Mouse (Mus musculus): Measurements from ENCODE around the gene Foxk1. TPM values are rescaled to one million over a fixed set of nuclear protein-coding genes. Genes with fewer than 3 reads are reported as not detected.

Foxk1 gene
- polyA plus RNA-seq, 1 experiment from 2014 or later = 6.5 TPM

DNA sequence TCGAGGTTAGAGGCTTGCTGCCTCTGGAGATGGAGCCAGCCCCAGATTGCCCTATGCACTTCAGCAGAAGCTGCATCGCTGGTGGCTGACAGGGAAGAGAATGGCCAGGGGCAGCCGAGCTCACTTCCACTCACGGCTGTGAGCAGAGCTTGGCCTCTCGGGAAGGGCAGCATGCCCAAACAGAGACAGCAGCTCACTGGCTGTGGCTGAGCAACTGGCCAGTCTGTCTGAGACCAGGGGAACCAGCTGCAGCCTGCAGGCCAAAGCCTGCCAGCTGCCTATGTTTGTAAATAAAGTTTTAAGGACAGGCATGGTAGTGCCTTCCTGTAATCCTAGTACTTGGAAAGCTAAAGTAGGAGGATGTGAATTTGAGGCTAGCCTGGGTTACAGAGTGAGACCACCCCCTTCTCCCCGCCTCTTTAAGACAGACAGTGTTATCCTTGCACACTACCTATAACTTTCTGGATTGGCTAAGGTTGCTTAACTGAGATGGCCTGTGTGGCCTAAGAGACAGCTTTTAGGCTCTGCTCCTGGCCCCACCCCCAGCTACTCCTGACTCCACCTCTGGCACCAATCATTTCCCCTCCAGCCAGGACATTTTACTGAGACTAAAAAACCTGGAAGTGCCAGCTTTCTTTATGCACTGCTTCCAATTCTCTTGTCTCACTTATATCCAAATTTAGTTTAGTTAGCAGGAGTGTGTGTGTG, 11.5 kb downstream of the Foxk1 start:
- ATAC-seq (ENCODE audit: low FRiP score, low TSS enrichment) = no peak
- H3K9me3 ChIP-seq (ENCODE audit: control insufficient read depth, low read length) = no peaks in the 10 kb centered on the region
- WGBS = 59% methylated on average over 6 of the region's 6 CpGs
- peaks cover 51% of the 10 kb centered on the region for H3K4me1 ChIP-seq (ENCODE audit: control insufficient read depth, insufficient read depth, low read length)
- no peaks in the 10 kb centered on the region for H3K36me3 ChIP-seq (ENCODE audit: control insufficient read depth, insufficient read depth, low read length)
- no peak overlapping the region for H3K4me3 ChIP-seq (ENCODE audit: low read length)
- no peak overlapping the region for H3K9ac ChIP-seq (ENCODE audit: low read depth, low read length)
- H3K4me2 ChIP-seq (replicated peaks; ENCODE audit: low read depth, low read length) = no peak overlapping the region
- H3K27ac ChIP-seq (ENCODE audit: low read depth, low read length) = no peak overlapping the region
- no peaks in the 10 kb centered on the region for H3K27me3 ChIP-seq (ENCODE audit: control insufficient read depth, insufficient read depth, low read length)

DNA sequence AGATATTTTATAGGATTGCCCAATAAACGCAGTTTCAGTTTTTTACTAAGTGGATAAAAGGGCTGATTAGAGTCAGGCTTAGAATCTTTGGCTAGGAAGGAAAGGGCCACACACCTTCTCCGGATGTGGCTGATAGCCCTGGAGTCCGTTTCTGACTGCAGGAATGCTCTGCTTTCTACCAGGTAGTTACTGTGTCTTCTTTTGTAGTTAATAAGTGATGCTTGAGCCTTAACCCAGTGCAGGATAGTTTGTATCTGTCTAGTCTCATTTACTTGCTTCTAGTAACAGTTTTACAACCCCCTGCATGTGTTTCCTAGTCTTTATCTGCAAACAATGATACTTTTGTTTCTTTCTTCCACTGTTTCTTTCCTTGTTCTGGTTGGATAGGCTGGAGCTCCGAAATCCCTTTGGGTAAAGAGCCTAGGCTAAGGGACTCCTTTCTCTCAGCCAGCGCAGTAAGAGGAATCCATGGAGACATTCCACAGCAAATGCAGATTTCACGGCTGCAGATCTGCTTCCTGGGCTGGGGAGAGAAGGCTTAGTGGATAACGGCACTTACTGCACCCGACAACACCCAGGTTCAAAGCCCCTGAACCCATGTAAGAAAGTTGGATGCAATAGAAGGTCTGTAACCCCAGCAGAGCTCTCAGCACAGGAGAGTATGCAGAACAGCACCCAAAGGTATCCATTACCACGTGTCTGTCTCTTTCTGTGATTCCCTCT, 12.6 kb downstream of the Foxk1 start:
- Histone ChIP-seq H3K27me3 (ENCODE audit: control insufficient read depth, insufficient read depth, low read length) (no peaks in the 10 kb centered on the region), H3K9me3 (ENCODE audit: control insufficient read depth, low read length) (no peaks in the 10 kb centered on the region), H3K36me3 (ENCODE audit: control insufficient read depth, insufficient read depth, low read length) (no peaks in the 10 kb centered on the region), H3K27ac (ENCODE audit: low read depth, low read length) (peak overlapping the region; percentile 37; the same call in 1 of the 2 replicates), H3K4me2 (replicated peaks; ENCODE audit: low read depth, low read length) (no peak overlapping the region), H3K9ac (ENCODE audit: low read depth, low read length) (0 out of 2 replicates have a peak overlapping the region, but pooled peaks have one; percentile 31), H3K4me1 (ENCODE audit: control insufficient read depth, insufficient read depth, low read length) (peaks cover 51% of the 10 kb centered on the region), H3K4me3 (ENCODE audit: low read length) (no peak overlapping the region)
- ATAC-seq (ENCODE audit: low FRiP score, low TSS enrichment) = no peak
- 50% methylated on average over 9 of the region's 9 CpGs for WGBS

DNA sequence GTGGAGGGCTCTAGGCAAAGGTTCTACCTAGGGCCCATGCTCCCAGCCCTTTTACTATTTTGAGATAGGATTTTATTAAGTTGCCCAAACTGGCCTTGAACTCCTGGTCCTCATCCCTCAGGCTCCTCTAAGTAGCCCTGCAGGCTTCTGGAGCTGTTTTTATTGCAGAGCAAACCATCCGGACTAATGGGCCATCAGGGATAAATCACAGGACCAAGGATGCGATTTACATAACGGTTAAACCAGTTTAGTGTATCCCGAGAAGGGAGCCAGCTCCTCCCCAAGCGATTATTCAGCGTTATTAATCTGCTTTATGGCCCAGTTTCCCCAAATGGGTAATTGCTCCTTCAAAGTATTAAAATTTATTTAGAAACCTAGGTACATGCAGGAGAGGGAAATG, 14.1 kb downstream of the Foxk1 start:
- ATAC-seq (ENCODE audit: low FRiP score, low TSS enrichment) = no peak
- Histone ChIP-seq H3K9me3 (ENCODE audit: control insufficient read depth, low read length) (no peaks in the 10 kb centered on the region), H3K4me3 (ENCODE audit: low read length) (no peak overlapping the region), H3K27ac (ENCODE audit: low read depth, low read length) (peak overlapping the region; percentile 24; the same call in 1 of the 2 replicates), H3K27me3 (ENCODE audit: control insufficient read depth, insufficient read depth, low read length) (no peaks in the 10 kb centered on the region), H3K36me3 (ENCODE audit: control insufficient read depth, insufficient read depth, low read length) (peaks cover 11% of the 10 kb centered on the region; the same call in 1 of the 2 replicates), H3K4me2 (replicated peaks; ENCODE audit: low read depth, low read length) (no peak overlapping the region), H3K9ac (ENCODE audit: low read depth, low read length) (no peak overlapping the region), H3K4me1 (ENCODE audit: control insufficient read depth, insufficient read depth, low read length) (peaks cover 46% of the 10 kb centered on the region)
- WGBS = 24% methylated on average over 6 of the region's 6 CpGs

DNA sequence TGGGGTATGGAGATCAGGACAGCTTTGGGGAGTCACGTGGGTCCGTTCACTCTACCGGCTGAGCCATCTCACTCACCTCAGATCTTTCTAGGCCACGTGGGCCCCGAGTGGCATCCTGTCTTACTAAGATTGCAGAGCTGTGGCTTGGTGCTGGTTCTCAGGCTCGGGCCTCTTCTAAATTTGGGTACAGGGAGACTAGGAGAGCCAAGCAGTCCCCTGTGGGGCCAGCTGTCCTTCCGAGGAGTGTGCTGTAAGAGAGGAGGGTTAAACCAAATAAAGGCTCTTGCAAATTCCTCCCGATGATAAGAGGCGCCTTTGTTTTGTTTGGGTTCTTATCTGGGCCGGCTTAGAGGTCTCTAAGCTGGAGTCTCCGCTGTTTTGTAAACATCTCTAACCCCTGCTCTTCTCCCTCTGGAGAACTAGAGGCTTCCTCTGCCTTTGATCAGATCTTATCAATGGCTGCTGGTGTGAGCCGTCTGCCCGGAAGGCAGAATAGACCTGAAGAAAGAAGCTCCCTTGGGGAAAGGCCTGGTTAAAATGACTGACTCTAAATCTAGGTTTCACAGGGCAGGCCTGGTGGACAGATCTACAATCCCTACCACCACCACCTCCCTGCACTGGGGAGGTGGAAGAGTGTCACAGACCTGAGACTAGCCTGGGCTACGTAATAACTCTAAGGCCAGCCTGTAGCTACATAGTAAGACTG, 14.9 kb downstream of the Foxk1 start:
- ATAC-seq (ENCODE audit: low FRiP score, low TSS enrichment) = no peak
- no peaks in the 10 kb centered on the region for H3K27me3 ChIP-seq (ENCODE audit: control insufficient read depth, insufficient read depth, low read length)
- no peak overlapping the region for H3K4me3 ChIP-seq (ENCODE audit: low read length)
- H3K36me3 ChIP-seq (ENCODE audit: control insufficient read depth, insufficient read depth, low read length) = peaks cover 13% of the 10 kb centered on the region; the same call in 1 of the 2 replicates
- H3K9ac ChIP-seq (ENCODE audit: low read depth, low read length) = no peak overlapping the region
- no peak overlapping the region for H3K4me2 ChIP-seq (replicated peaks; ENCODE audit: low read depth, low read length)
- no peaks in the 10 kb centered on the region for H3K9me3 ChIP-seq (ENCODE audit: control insufficient read depth, low read length)
- 28% methylated on average over 14 of the region's 14 CpGs for WGBS
- peak overlapping the region; percentile 65; the same call in 1 of the 2 replicates for H3K27ac ChIP-seq (ENCODE audit: low read depth, low read length)
- peaks cover 45% of the 10 kb centered on the region for H3K4me1 ChIP-seq (ENCODE audit: control insufficient read depth, insufficient read depth, low read length)

DNA sequence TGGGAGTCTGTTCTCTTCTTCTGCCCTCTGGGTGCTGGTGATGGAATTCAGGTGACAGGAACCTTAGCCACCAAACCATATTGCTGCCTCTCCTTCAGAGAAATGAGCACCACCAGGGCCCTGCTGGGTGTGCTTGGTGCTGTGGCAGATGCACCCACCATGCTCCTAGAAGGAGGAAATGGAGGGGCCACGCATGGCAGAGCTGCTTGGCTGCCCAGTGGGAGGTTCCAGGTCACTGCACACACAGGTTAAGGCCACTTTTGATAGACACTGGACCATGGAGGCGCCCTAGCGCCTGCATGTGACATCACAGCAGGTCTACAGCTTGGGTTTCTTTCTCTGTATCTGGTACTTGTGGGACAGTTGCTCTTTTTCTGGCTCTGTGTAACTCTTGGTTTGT, 15.8 kb downstream of the Foxk1 start:
- no peak overlapping the region for H3K4me2 ChIP-seq (replicated peaks; ENCODE audit: low read depth, low read length)
- no peak overlapping the region for H3K27ac ChIP-seq (ENCODE audit: low read depth, low read length)
- H3K27me3 ChIP-seq (ENCODE audit: control insufficient read depth, insufficient read depth, low read length) = no peaks in the 10 kb centered on the region
- ATAC-seq (ENCODE audit: low FRiP score, low TSS enrichment) = peak; percentile 46
- H3K36me3 ChIP-seq (ENCODE audit: control insufficient read depth, insufficient read depth, low read length) = peaks cover 16% of the 10 kb centered on the region; the same call in 1 of the 2 replicates
- no peak overlapping the region for H3K9ac ChIP-seq (ENCODE audit: low read depth, low read length)
- H3K4me1 ChIP-seq (ENCODE audit: control insufficient read depth, insufficient read depth, low read length) = peaks cover 45% of the 10 kb centered on the region
- 34% methylated on average over 3 of the region's 3 CpGs for WGBS
- H3K4me3 ChIP-seq (ENCODE audit: low read length) = no peak overlapping the region
- H3K9me3 ChIP-seq (ENCODE audit: control insufficient read depth, low read length) = no peaks in the 10 kb centered on the region

DNA sequence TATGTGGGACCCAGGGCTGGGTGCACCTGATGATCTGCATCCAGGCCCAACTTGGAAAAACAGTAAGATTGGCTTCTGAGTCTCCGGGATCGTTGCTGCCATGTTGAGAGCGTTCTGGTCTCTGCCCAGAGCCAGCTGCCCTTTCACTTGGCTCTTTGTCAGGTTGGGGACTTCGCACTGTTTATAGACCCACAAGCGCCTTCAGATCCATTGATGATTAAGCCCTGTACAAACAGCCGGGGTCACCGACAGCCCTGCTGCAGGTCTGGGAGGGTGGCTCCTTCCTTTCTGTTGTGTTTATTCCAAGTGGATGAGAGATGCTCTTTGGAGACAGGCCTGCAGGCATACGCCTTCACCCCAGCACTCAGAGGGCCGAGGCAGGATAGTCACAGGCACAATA, 16.6 kb downstream of the Foxk1 start:
- no peak overlapping the region for H3K9ac ChIP-seq (ENCODE audit: low read depth, low read length)
- H3K27me3 ChIP-seq (ENCODE audit: control insufficient read depth, insufficient read depth, low read length) = no peaks in the 10 kb centered on the region

DNA sequence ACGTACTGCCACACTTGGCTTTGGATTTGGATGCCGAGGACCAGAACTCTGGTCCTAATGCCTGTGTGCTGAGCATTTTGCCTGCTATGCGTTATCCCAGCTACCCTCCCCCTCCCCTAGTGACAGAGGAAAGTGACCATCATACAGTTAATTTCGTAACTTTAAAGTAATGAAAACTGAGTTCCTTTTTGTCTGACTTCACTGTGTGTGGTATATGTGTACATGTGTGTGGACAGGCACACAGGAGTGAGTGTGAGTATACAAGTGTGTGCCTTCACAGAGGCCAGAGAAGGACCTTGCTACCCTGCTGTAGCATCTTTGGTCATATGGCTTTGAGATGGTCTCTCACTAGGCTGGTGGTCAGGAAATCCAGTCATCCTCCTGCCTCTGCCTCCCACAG, 17.1 kb downstream of the Foxk1 start:
- WGBS = 90% methylated on average over 4 of the region's 4 CpGs
- Histone ChIP-seq H3K27me3 (ENCODE audit: control insufficient read depth, insufficient read depth, low read length) (no peaks in the 10 kb centered on the region), H3K4me1 (ENCODE audit: control insufficient read depth, insufficient read depth, low read length) (peaks cover 38% of the 10 kb centered on the region), H3K27ac (ENCODE audit: low read depth, low read length) (no peak overlapping the region), H3K36me3 (ENCODE audit: control insufficient read depth, insufficient read depth, low read length) (peaks cover 16% of the 10 kb centered on the region; the same call in 1 of the 2 replicates), H3K9me3 (ENCODE audit: control insufficient read depth, low read length) (no peaks in the 10 kb centered on the region), H3K9ac (ENCODE audit: low read depth, low read length) (no peak overlapping the region), H3K4me2 (replicated peaks; ENCODE audit: low read depth, low read length) (no peak overlapping the region), H3K4me3 (ENCODE audit: low read length) (no peak overlapping the region)
- no peak for ATAC-seq (ENCODE audit: low FRiP score, low TSS enrichment)

More for the DNA sequence above, 16.6 kb downstream of the Foxk1 start:
- Histone ChIP-seq H3K4me1 (ENCODE audit: control insufficient read depth, insufficient read depth, low read length) (peaks cover 42% of the 10 kb centered on the region), H3K36me3 (ENCODE audit: control insufficient read depth, insufficient read depth, low read length) (peaks cover 16% of the 10 kb centered on the region; the same call in 1 of the 2 replicates), H3K9me3 (ENCODE audit: control insufficient read depth, low read length) (no peaks in the 10 kb centered on the region), H3K4me3 (ENCODE audit: low read length) (no peak overlapping the region), H3K27ac (ENCODE audit: low read depth, low read length) (no peak overlapping the region), H3K4me2 (replicated peaks; ENCODE audit: low read depth, low read length) (no peak overlapping the region)
- 54% methylated on average over 9 of the region's 9 CpGs for WGBS
- no peak for ATAC-seq (ENCODE audit: low FRiP score, low TSS enrichment)

DNA sequence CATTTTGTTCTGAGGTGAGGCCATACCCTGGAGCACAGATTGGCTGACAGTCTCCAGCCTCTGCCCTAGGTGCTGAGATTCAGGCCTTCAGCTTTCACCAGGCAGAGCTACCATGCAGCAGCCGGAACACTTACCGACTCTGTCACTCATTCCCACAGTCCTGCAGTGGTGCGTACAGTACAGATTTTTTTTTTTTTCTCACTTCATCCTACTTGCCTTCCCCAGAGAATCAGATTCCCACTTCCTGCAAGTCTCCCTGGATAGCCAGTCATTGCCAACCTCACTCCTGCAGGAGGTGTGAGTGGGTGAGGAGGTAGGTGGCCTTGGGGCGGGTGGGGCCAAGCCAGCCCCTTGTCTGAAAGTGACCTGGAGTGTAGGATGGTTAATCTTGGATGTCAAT, 19.0 kb downstream of the Foxk1 start:
- peaks cover 38% of the 10 kb centered on the region for H3K4me1 ChIP-seq (ENCODE audit: control insufficient read depth, insufficient read depth, low read length)
- ATAC-seq (ENCODE audit: low FRiP score, low TSS enrichment) = no peak
- no peaks in the 10 kb centered on the region for H3K27me3 ChIP-seq (ENCODE audit: control insufficient read depth, insufficient read depth, low read length)
- H3K4me2 ChIP-seq (replicated peaks; ENCODE audit: low read depth, low read length) = no peak overlapping the region
- H3K9ac ChIP-seq (ENCODE audit: low read depth, low read length) = no peak overlapping the region
- WGBS = 88% methylated on average over 4 of the region's 4 CpGs
- H3K36me3 ChIP-seq (ENCODE audit: control insufficient read depth, insufficient read depth, low read length) = peaks cover 16% of the 10 kb centered on the region; the same call in 1 of the 2 replicates
- H3K4me3 ChIP-seq (ENCODE audit: low read length) = no peak overlapping the region
- no peaks in the 10 kb centered on the region for H3K9me3 ChIP-seq (ENCODE audit: control insufficient read depth, low read length)
- no peak overlapping the region for H3K27ac ChIP-seq (ENCODE audit: low read depth, low read length)

All from kidney, embryonic 14.5 days (tissue).